Mouse (Mus musculus) cerebellum, adult 2 months (tissue): Measurements from ENCODE around the gene Ptbp3.

Source experiments
- CTCF ChIP-seq: fragments of 200-500 bp; IDR thresholded peaks from 2 replicates; pipeline ENCODE4 v1.5.1; 2011; ENCODE audit warnings: low read depth, mild to moderate bottlenecking, control low read depth, low read length, moderate library complexity, borderline replicate concordance; ENCODE audit not compliant: insufficient read depth
- POLR2A ChIP-seq: fragments of 200-500 bp; IDR thresholded peaks from 2 replicates; pipeline ENCODE4 v1.6.1; 2011; ENCODE audit warnings: low read length, control low read depth, borderline replicate concordance; ENCODE audit not compliant: insufficient read depth

- TF ChIP-seq POLR2A (no peak), CTCF (no peak)
Measured at GRCm38 (mm10) chr4:59471306-59471705, 77.9 kb downstream of the Ptbp3 start.
